8 mouse cellular contexts compared by ENCODE assay signal in the genomic region with DNA sequence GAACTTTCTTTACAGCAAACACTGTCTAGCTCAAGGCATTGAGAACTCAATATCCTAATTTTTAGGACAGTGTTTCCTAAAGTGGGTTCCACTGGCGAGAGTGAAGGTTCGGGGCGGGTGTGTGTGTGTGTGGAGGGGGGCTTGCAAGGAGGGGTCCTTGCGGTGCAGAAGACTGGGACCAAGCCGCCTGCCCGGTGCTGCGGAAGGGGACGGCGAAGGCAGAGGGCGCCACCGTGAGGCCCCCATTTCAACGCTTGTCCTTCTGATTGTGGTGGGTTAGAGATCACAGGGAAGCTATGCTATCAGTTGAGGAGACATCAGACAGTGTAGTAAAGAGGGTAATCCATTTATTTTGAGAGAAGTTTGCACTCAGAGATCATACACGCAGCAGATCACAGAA.
DNase-seq lines count a peak whose midpoint lies in the region; ATAC-seq and TF ChIP-seq lines count a peak whose summit lies in the region.

No protein-coding gene starts in this region.

- 3% methylated on average over 13 of the region's 13 CpGs for WGBS in embryonic facial prominence, embryonic 12.5 days
- WGBS in hindbrain, embryonic 14.5 days = 3% methylated on average over 13 of the region's 13 CpGs

- no peaks in the 10 kb centered on the region for H3K9me3 ChIP-seq in embryonic facial prominence, embryonic 12.5 days
- no peaks in the 10 kb centered on the region for H3K9me3 ChIP-seq in hindbrain, embryonic 14.5 days (ENCODE audit: control insufficient read depth, low read length)

- H3K9ac ChIP-seq in embryonic facial prominence, embryonic 12.5 days = no peak overlapping the region
- H3K9ac ChIP-seq in hindbrain, embryonic 14.5 days = no peak overlapping the region

- TF ChIP-seq CTCF in layer of hippocampus, adult 2 months (conservative IDR thresholded peaks at IDR 0.05) = peak; percentile 62

- H3K27ac ChIP-seq in layer of hippocampus, adult 2 months = no peak overlapping the region
- H3K27ac ChIP-seq in embryonic facial prominence, embryonic 12.5 days = no peak overlapping the region
- H3K27ac ChIP-seq in hindbrain, embryonic 14.5 days = no peak overlapping the region

- no peak overlapping the region; the same call in 1 of the 2 replicates for H3K4me3 ChIP-seq in layer of hippocampus, adult 2 months
- H3K4me3 ChIP-seq in embryonic facial prominence, embryonic 12.5 days = no peak overlapping the region
- H3K4me3 ChIP-seq in hindbrain, embryonic 14.5 days (replicated peaks; ENCODE audit: low read length) = no peak overlapping the region

- no peaks in the 10 kb centered on the region for H3K36me3 ChIP-seq in embryonic facial prominence, embryonic 12.5 days
- H3K36me3 ChIP-seq in hindbrain, embryonic 14.5 days (replicated peaks; ENCODE audit: control insufficient read depth, insufficient read depth) = no peaks in the 10 kb centered on the region

- ATAC-seq in embryonic facial prominence, embryonic 12.5 days (ENCODE audit: insufficient number of reproducible peaks, insufficient read depth, low FRiP score, low TSS enrichment) = no peak
- ATAC-seq in hindbrain, embryonic 14.5 days (ENCODE audit: low FRiP score) = peak; percentile 46; the same call in 1 of the 2 replicates
- no peak for ATAC-seq in inflammation-experienced regulatory T-cells, adult 6 months
- ATAC-seq in erythroblast, adult 5-6 weeks (replicated peaks; ENCODE audit: low FRiP score, poor library complexity, severe bottlenecking) = no peak

- DNase-seq in layer of hippocampus, adult 2 months (ENCODE audit: low spot score in 2 of 2) = no peak
- no peak for DNase-seq in layer of hippocampus, postnatal 14 days (ENCODE audit: low spot score in 2 of 2)
- no peak for DNase-seq in hindbrain, embryonic 14.5 days (ENCODE audit: low spot score)
- peak; percentile 41 for DNase-seq in neural tube, embryonic 10.5 days (ENCODE audit: extremely low spot score, low spot score)
- no peak for DNase-seq in spleen, adult 12 weeks (ENCODE audit: low spot score)

- no peaks in the 10 kb centered on the region for H3K4me1 ChIP-seq in embryonic facial prominence, embryonic 12.5 days
- no peaks in the 10 kb centered on the region for H3K4me1 ChIP-seq in hindbrain, embryonic 14.5 days (replicated peaks; ENCODE audit: control insufficient read depth, insufficient read depth, low read length)

- H3K27me3 ChIP-seq in embryonic facial prominence, embryonic 12.5 days = no peaks in the 10 kb centered on the region
- no peaks in the 10 kb centered on the region for H3K27me3 ChIP-seq in hindbrain, embryonic 14.5 days (ENCODE audit: control insufficient read depth, insufficient read depth, low read length)

- H3K4me2 ChIP-seq in embryonic facial prominence, embryonic 12.5 days (replicated peaks) = peak overlapping the region; percentile 25; the same call in 1 of the 2 replicates
- peak overlapping the region; percentile 23 for H3K4me2 ChIP-seq in hindbrain, embryonic 14.5 days (replicated peaks)
